Mouse (Mus musculus) CD4-positive, CD25-positive, alpha-beta regulatory T cell, adult 9 weeks (primary cell): Measurements from ENCODE around the gene Hddc2. TPM values are rescaled to one million over a fixed set of nuclear protein-coding genes. Genes with fewer than 3 reads are reported as not detected.

Experiments
- polyA plus RNA-seq: library from polyadenylated mRNA; unstranded; fragments of 100-300 nt; shearing (Covaris generic); gene quantifications from one replicate; pipeline ENCODE4 v1.2.1, GENCODE M21; 2017

Hddc2 gene
- polyA plus RNA-seq = 72.0 TPM

DNA sequence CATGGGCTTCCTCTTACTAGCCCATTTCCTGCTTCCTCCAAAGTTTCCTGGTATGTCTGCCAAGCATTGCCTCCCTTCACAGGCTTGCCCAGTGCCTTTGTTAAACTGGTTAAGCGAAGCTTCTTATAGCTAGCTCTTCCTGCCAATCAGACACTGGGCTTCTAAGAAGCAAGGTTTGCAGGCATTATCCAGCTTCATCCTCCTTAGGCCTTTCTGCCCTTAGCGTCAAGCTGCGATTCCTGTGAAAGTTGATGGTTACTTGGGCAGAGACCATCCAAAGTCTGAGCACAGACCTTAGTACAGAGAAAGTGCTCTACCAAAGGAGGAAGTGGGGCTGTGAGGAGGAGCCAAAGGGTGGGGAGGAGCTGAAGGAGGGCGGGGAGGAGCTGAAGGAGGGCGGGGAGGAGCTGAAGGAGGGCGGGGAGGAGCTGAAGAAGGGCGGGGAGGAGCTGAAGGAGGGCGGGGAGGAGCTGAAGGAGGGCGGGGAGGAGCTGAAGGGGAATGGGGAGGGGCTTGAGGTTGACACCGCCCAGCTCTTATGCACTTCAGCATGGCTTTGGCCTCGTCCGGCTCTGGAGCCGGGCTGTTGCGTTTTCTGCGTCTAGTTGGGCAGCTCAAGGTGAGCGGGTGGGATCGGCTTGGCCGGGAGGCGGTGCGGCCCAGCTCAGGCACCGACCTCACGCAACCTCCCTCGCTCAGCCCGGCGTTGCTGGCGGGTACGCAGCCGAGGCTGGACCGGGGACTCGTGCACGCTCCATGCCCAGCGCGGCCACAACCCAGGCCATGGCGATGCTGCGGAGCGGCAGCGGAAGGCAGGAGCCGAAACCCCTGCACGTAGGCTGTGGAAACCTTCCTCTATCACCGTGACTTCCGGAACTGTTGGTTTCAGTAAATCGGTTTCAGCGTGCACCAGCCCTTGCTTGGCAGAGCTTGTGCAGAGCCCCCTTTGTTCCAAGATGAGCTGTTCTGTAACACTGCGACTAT, at the start of gene Hddc2:
TSS of gene Hddc2 (plus strand) at position 519 of the 984 bp plus-strand sequence.

Other genes with a start within 250 kb of the Hddc2 start
- gene Tpd52l1, start 132.6 kb downstream of the Hddc2 start, polyA plus RNA-seq = not detected